Mouse (Mus musculus) macrophage (primary cell): ENCODE results near the gene Gm17416. TPM values are rescaled to one million over a fixed set of nuclear protein-coding genes. Genes with fewer than 3 reads are reported as not detected.

Source experiments
- H3K27ac ChIP-seq: fragments of 350-480 bp; formaldehyde crosslinking; 2 replicates; pipeline ENCODE4 v1.9.0; 2021
- H3K36me3 ChIP-seq: fragments of 350-480 bp; formaldehyde crosslinking; 2 replicates; pipeline ENCODE4 v1.9.0; 2021; ENCODE audit errors: inconsistent target
- H3K4me3 ChIP-seq: fragments of 350-480 bp; formaldehyde crosslinking; 2 replicates; pipeline ENCODE4 v1.9.0; 2021; ENCODE audit errors: inconsistent target
- H3K79me2 ChIP-seq: fragments of 350-480 bp; formaldehyde crosslinking; 2 replicates; pipeline ENCODE4 v1.9.0; 2021; ENCODE audit errors: inconsistent target
- WGBS: methylation state at CpG from one replicate; pipeline ENCODE4 v1.1.7; 2026; ENCODE audit warnings: inconsistent platforms; ENCODE audit not compliant: missing documents; 5-methylcytosine and 5-hydroxymethylcytosine counted together
- polyA plus RNA-seq: library from polyadenylated mRNA; stranded (reverse); fragments of 250-400 nt; gene quantifications from 3 replicates; pipeline ENCODE4 v1.2.4, GENCODE M21; 2018; ENCODE audit warnings: inconsistent platforms

The Gm17416 gene
- polyA plus RNA-seq, 1 experiment from 2014 or later, result not detected

- WGBS, result 78% methylated on average over 4 of the region's 4 CpGs
- no peaks in the 10 kb centered on the region for H3K79me2 ChIP-seq
- H3K4me3 ChIP-seq, result no peak overlapping the region
- H3K27ac ChIP-seq, result no peak overlapping the region
- no peaks in the 10 kb centered on the region for H3K36me3 ChIP-seq
These were observed 17.9 kb downstream of the Gm17416 start for GRCm38 (mm10) chr2:152586926-152587560.

GRCm38 (mm10) chr2:152588450-152588849 lies 19.3 kb downstream of the Gm17416 start:
- Histone ChIP-seq H3K79me2 (no peaks in the 10 kb centered on the region), H3K36me3 (no peaks in the 10 kb centered on the region), H3K4me3 (no peak overlapping the region), H3K27ac (no peak overlapping the region)
- 86% methylated on average over 2 of the region's 2 CpGs for WGBS

- WGBS, result 69% methylated on average over 6 of the region's 6 CpGs
- Histone ChIP-seq H3K27ac (no peak overlapping the region), H3K36me3 (no peaks in the 10 kb centered on the region), H3K4me3 (no peak overlapping the region), H3K79me2 (no peaks in the 10 kb centered on the region)
These were observed 19.9 kb downstream of the Gm17416 start for GRCm38 (mm10) chr2:152589021-152589420.

GRCm38 (mm10) chr2:152599299-152599698 lies 30.2 kb downstream of the Gm17416 start, which contains the start of gene Defb45:
Gene Defb45, minus strand, starts transcription at chr2:152599399.
- H3K27ac ChIP-seq, result no peak within 1 kb of the TSS
- H3K4me3 ChIP-seq, result no peak within 1 kb of the TSS
- whole genome bisulfite sequencing, result 77% methylated on average over 7 of the region's 7 CpGs
- H3K79me2 ChIP-seq, result no peaks in the 10 kb centered on the region
- H3K36me3 ChIP-seq, result no peaks in the 10 kb centered on the region

- no peak overlapping the region for H3K4me3 ChIP-seq
- H3K36me3 ChIP-seq, result no peaks in the 10 kb centered on the region
- H3K27ac ChIP-seq, result no peak overlapping the region
- no peaks in the 10 kb centered on the region for H3K79me2 ChIP-seq
- WGBS, result 87% methylated on average over 6 of the region's 6 CpGs
These were observed 30.9 kb downstream of the Gm17416 start for GRCm38 (mm10) chr2:152600076-152600475.

- WGBS, result 58% methylated on average over 4 of the region's 4 CpGs
- Histone ChIP-seq H3K36me3 (no peaks in the 10 kb centered on the region), H3K27ac (no peak overlapping the region), H3K79me2 (no peaks in the 10 kb centered on the region), H3K4me3 (no peak overlapping the region)
These were observed 32.3 kb downstream of the Gm17416 start for GRCm38 (mm10) chr2:152601275-152601960.

GRCm38 (mm10) chr2:152604057-152604456 lies 34.9 kb downstream of the Gm17416 start, which contains the start of gene Defb36:
Gene Defb36, plus strand, starts transcription at chr2:152604327.
- Histone ChIP-seq H3K36me3 (no peaks in the 10 kb centered on the region), H3K4me3 (no peak within 1 kb of the TSS), H3K27ac (no peak within 1 kb of the TSS), H3K79me2 (no peaks in the 10 kb centered on the region)
- 80% methylated on average over 15 of the region's 15 CpGs for WGBS

- Histone ChIP-seq H3K79me2 (no peaks in the 10 kb centered on the region), H3K4me3 (no peak overlapping the region), H3K36me3 (no peaks in the 10 kb centered on the region), H3K27ac (no peak overlapping the region)
- 52% methylated on average over 6 of the region's 6 CpGs for WGBS
These were observed 38.6 kb downstream of the Gm17416 start for GRCm38 (mm10) chr2:152607746-152608145.

GRCm38 (mm10) chr2:152608719-152609118 lies 39.6 kb downstream of the Gm17416 start:
- H3K36me3 ChIP-seq, result no peaks in the 10 kb centered on the region
- WGBS, result 91% methylated on average over 1 of the region's 1 CpGs
- H3K27ac ChIP-seq, result no peak overlapping the region
- H3K4me3 ChIP-seq, result no peak overlapping the region
- H3K79me2 ChIP-seq, result no peaks in the 10 kb centered on the region

- Histone ChIP-seq H3K79me2 (no peaks in the 10 kb centered on the region), H3K36me3 (no peaks in the 10 kb centered on the region), H3K27ac (no peak overlapping the region), H3K4me3 (no peak overlapping the region)
- 64% methylated on average over 7 of the region's 8 CpGs for WGBS
These were observed 43.1 kb downstream of the Gm17416 start for GRCm38 (mm10) chr2:152612193-152612592.

- 23% methylated on average over 7 of the region's 7 CpGs for WGBS
- Histone ChIP-seq H3K27ac (no peak overlapping the region), H3K79me2 (no peaks in the 10 kb centered on the region), H3K4me3 (no peak overlapping the region), H3K36me3 (no peaks in the 10 kb centered on the region)
These were observed 46.4 kb downstream of the Gm17416 start for GRCm38 (mm10) chr2:152615563-152615962.

- WGBS, result 40% methylated on average over 6 of the region's 6 CpGs
- Histone ChIP-seq H3K4me3 (no peak overlapping the region), H3K79me2 (no peaks in the 10 kb centered on the region), H3K27ac (no peak overlapping the region), H3K36me3 (no peaks in the 10 kb centered on the region)
These were observed 47.3 kb downstream of the Gm17416 start for GRCm38 (mm10) chr2:152616470-152616869.

GRCm38 (mm10) chr2:152617374-152617773 lies 48.2 kb downstream of the Gm17416 start:
- no peaks in the 10 kb centered on the region for H3K36me3 ChIP-seq
- no peaks in the 10 kb centered on the region for H3K79me2 ChIP-seq
- H3K27ac ChIP-seq, result no peak overlapping the region
- 78% methylated on average over 5 of the region's 5 CpGs for WGBS
- H3K4me3 ChIP-seq, result no peak overlapping the region
